Mouse (Mus musculus) stomach, postnatal 0 days (tissue): ENCODE data around the gene Pde11a. TPM values are rescaled to one million over a fixed set of nuclear protein-coding genes. Genes with fewer than 3 reads are reported as not detected.
A peak's percentile ranks its signal among the peaks of the same experiment; 100 is the strongest.

ENCODE experiments used
- ATAC-seq: fragments of 200-750 bp; cut with Nextera tagmentation; 2 replicates; pipeline ENCODE4 v1.8.0; 2017; ENCODE audit not compliant: low FRiP score, low TSS enrichment
- DNase-seq: peaks from one replicate; pipeline ENCODE4 v3.0.0-alpha.2; 2016; ENCODE audit warnings: low spot score
- H3K27ac ChIP-seq: fragments of 300-500 bp; sonication (generic); replicated peaks from 2 replicates; pipeline ENCODE4 v1.5.1; 2014; ENCODE audit warnings: mild to moderate bottlenecking, control low read depth
- H3K27me3 ChIP-seq: fragments of 300-500 bp; sonication (generic); 2 replicates; pipeline ENCODE4 v1.6.1; 2014; ENCODE audit warnings: low read length; ENCODE audit not compliant: control insufficient read depth, insufficient read depth
- H3K36me3 ChIP-seq: fragments of 300-500 bp; sonication (generic); 2 replicates; pipeline ENCODE4 v1.6.1; 2014; ENCODE audit warnings: low read length, mixed read lengths; ENCODE audit not compliant: control insufficient read depth, insufficient read depth
- H3K4me1 ChIP-seq: fragments of 300-500 bp; sonication (generic); replicated peaks from 2 replicates; pipeline ENCODE4 v1.6.1; 2014; ENCODE audit warnings: antibody characterized with exemption; ENCODE audit not compliant: control insufficient read depth, insufficient read depth
- H3K4me2 ChIP-seq: fragments of 300-500 bp; sonication (generic); replicated peaks from 2 replicates; pipeline ENCODE4 v1.6.1; 2014; ENCODE audit warnings: low read depth, mild to moderate bottlenecking, control low read depth, moderate library complexity
- H3K4me3 ChIP-seq: fragments of 300-500 bp; sonication (generic); 2 replicates; pipeline ENCODE4 v1.5.1; 2014; ENCODE audit warnings: low read depth, low read length, control low read depth
- H3K9ac ChIP-seq: fragments of 300-500 bp; sonication (generic); 2 replicates; pipeline ENCODE4 v1.6.1; 2014; ENCODE audit warnings: mild to moderate bottlenecking, low read length, control low read depth, mixed read lengths
- H3K9me3 ChIP-seq: fragments of 300-500 bp; sonication (generic); 2 replicates; pipeline ENCODE4 v1.6.1; 2016; ENCODE audit warnings: low read length; ENCODE audit not compliant: control insufficient read depth
- CTCF ChIP-seq: IDR thresholded peaks from 2 replicates; pipeline ENCODE4 v1.5.1; 2016; ENCODE audit warnings: antibody characterized with exemption, low read depth, mild to moderate bottlenecking, moderate library complexity
- EP300 ChIP-seq: optimal IDR thresholded peaks from 2 replicates; pipeline ENCODE3; 2016; ENCODE audit warnings: antibody characterized with exemption
- WGBS: fragments of 180-500 bp; shearing (Covaris S2); extraction: QIAGEN DNeasy Blood & Tissue Kit; methylation state at CpG from one replicate; pipeline ENCODE4 v1.1.7; 2014; 5-methylcytosine and 5-hydroxymethylcytosine counted together
- polyA plus RNA-seq: library from polyadenylated mRNA; unstranded; fragments of >200 nt; fragmentation: Nextera tagmentation; extraction: Ambion mirVana; gene quantifications from 2 replicates; pipeline ENCODE4 v1.2.1, GENCODE M21; 2015

The Pde11a gene
- polyA plus RNA-seq, 1 experiment from 2014 or later = 0.12 TPM

GRCm38 (mm10) chr2:75963211-75963840, 375.2 kb downstream of the Pde11a start:
- H3K9ac ChIP-seq = no peak overlapping the region
- H3K27me3 ChIP-seq = no peaks in the 10 kb centered on the region
- H3K4me1 ChIP-seq = peaks cover 10% of the 10 kb centered on the region
- no peak for ATAC-seq
- TF ChIP-seq CTCF (no peak), EP300 (no peak)
- no peak overlapping the region for H3K4me2 ChIP-seq
- no peak for DNase-seq
- no peaks in the 10 kb centered on the region for H3K36me3 ChIP-seq
- H3K4me3 ChIP-seq = no peak overlapping the region
- WGBS = 74% methylated on average over 10 of the region's 10 CpGs
- no peak overlapping the region for H3K27ac ChIP-seq
- no peaks in the 10 kb centered on the region for H3K9me3 ChIP-seq

DNA sequence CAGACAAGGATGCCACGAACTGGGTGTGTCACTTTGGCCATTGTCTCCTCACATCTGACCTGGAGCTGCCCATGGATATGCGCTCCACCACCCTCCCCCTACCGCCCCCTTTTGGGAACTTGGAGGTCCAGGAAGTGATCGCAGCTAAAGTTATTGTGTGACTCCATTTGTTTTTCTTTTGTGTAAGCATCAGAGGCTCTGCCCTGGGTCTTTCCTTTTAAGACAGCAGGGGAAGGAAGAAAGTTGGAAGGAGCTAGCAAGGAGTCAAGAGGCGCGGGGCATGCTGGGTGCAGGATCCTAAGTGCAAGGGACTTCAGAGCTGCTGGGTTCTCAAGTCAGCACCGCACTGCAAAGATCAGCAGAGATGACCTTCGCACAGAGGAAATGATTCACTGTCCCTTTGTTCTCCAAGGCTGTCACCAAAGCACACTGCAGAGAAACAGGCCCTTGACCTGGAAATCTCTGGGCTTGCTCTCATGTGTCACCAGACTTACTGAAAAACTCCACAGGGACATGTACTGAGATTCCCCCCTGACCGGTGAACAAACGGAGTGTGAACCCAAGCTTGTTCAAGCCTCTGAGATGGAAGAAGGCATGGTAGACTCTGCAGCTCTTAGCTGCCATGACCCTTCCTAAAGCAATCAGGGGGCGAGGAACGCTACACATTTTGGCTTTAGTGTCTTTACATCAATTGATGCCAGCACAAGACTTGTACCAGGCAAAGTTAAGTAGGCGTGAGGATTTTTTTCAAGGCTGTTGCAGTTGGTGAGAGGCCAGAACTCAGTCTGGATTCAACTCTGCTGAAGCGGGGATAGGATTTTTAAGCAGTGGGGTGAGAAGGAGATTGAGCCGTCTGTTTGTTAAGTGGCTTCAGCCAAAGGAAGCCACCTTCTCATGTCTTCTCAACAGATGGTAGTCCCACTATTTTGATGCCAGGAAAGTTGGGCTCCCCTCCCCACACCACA, 377.9 kb downstream of the Pde11a start:
- Histone ChIP-seq H3K4me2 (peak overlapping the region; percentile 34; the same call in 1 of the 2 replicates), H3K4me1 (peaks cover 10% of the 10 kb centered on the region), H3K27ac (peak overlapping the region; percentile 53), H3K36me3 (no peaks in the 10 kb centered on the region), H3K27me3 (no peaks in the 10 kb centered on the region), H3K9ac (0 out of 2 replicates have a peak overlapping the region, but pooled peaks have one; percentile 24), H3K9me3 (no peaks in the 10 kb centered on the region), H3K4me3 (no peak overlapping the region)
- TF ChIP-seq CTCF (no peak), EP300 (no peak)
- 56% methylated on average over 15 of the region's 15 CpGs for WGBS
- DNase-seq = peak; percentile 42
- ATAC-seq = peak; percentile 64

DNA sequence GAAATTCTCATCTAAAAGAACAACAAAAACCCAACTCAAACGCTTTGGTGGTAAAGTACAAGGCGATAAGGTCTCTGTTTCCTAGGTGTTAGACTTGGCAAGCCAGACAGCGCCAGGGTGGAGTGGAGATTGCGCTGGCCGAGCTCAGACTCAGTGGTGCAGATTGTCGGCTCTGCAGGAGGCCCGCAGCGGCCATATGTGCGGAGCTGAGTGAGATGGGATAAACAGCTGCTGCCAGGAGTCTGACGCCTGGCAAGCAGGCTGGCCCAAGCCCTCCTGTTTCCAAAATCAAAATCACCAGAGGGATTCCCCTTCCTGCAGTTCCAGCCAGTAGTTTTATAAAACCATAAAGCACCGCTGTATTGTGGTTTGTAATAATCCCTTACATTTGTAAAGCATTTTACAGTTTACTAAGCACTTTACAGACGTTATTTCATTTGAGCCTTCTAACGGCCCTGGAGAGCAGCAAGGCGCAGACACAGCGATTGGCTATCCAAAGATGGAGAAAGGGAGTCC, 378.7 kb downstream of the Pde11a start:
- Histone ChIP-seq H3K36me3 (no peaks in the 10 kb centered on the region), H3K4me1 (peaks cover 10% of the 10 kb centered on the region), H3K27ac (peak overlapping the region; percentile 53), H3K4me2 (peak overlapping the region; percentile 34; the same call in 1 of the 2 replicates), H3K9me3 (no peaks in the 10 kb centered on the region), H3K9ac (0 out of 2 replicates have a peak overlapping the region, but pooled peaks have one; percentile 24), H3K4me3 (no peak overlapping the region), H3K27me3 (no peaks in the 10 kb centered on the region)
- TF ChIP-seq EP300 (no peak), CTCF (no peak)
- ATAC-seq (no peak), DNase-seq (peak; percentile 42)
- WGBS = 13% methylated on average over 15 of the region's 15 CpGs

GRCm38 (mm10) chr2:75959183-75959849, 379.3 kb downstream of the Pde11a start:
- Histone ChIP-seq H3K9me3 (no peaks in the 10 kb centered on the region), H3K36me3 (no peaks in the 10 kb centered on the region), H3K27me3 (no peaks in the 10 kb centered on the region), H3K4me2 (peak overlapping the region; percentile 15), H3K27ac (peak overlapping the region; percentile 53), H3K4me1 (peaks cover 10% of the 10 kb centered on the region), H3K4me3 (no peak overlapping the region), H3K9ac (0 out of 2 replicates have a peak overlapping the region, but pooled peaks have one; percentile 0)
- DNase-seq (peak; percentile 34), ATAC-seq (no peak)
- 27% methylated on average over 18 of the region's 18 CpGs for WGBS
- TF ChIP-seq CTCF = no peak

DNA sequence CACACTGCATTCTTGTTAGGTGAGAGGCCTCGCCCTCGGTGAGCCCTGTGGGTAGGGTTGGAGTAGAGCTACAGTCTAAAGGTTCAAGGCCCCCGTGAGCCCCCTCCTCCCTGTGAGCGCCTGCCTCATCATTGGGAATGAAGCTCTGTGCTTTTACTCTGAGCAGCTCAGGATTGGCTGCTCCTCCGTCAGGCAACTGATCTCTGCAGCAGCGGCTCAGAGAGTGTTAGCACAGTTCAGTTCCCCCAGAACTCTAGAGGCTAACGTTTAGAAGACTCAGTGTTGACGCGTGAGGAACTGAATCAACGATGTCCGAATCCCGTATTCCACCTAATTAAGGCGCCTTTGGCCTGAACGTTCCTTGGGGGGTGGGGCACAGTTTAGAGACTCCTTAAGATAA, 382.9 kb downstream of the Pde11a start:
- H3K27ac ChIP-seq = no peak overlapping the region
- no peaks in the 10 kb centered on the region for H3K36me3 ChIP-seq
- no peaks in the 10 kb centered on the region for H3K9me3 ChIP-seq
- no peaks in the 10 kb centered on the region for H3K27me3 ChIP-seq
- DNase-seq (no peak), ATAC-seq (no peak)
- H3K4me3 ChIP-seq = no peak overlapping the region
- TF ChIP-seq CTCF = no peak
- TF ChIP-seq EP300 = no peak
- no peak overlapping the region for H3K4me2 ChIP-seq
- WGBS = 49% methylated on average over 14 of the region's 14 CpGs
- H3K9ac ChIP-seq = no peak overlapping the region
- H3K4me1 ChIP-seq = peaks cover 9% of the 10 kb centered on the region
